Mouse (Mus musculus) hindbrain, embryonic 10.5 days (tissue): ENCODE data around the gene Gm6583. TPM values are rescaled to one million over a fixed set of nuclear protein-coding genes. Genes with fewer than 3 reads are reported as not detected.

Experiments
- DNase-seq: peaks from one replicate; pipeline ENCODE4 v3.0.0-alpha.2; 2017; ENCODE audit warnings: low spot score
- H3K27ac ChIP-seq: fragments of 300-500 bp; sonication (generic); 2 replicates; pipeline ENCODE4 v1.5.1; 2016; ENCODE audit warnings: mild to moderate bottlenecking, moderate library complexity
- H3K27me3 ChIP-seq: fragments of 300-500 bp; sonication (generic); 2 replicates; pipeline ENCODE4 v1.6.1; 2016; ENCODE audit warnings: mild to moderate bottlenecking; ENCODE audit not compliant: poor library complexity, insufficient read depth, severe bottlenecking
- H3K36me3 ChIP-seq: fragments of 300-500 bp; sonication (generic); 2 replicates; pipeline ENCODE4 v1.6.1; 2016; ENCODE audit warnings: mild to moderate bottlenecking, moderate library complexity
- H3K4me1 ChIP-seq: fragments of 300-500 bp; sonication (generic); replicated peaks from 2 replicates; pipeline ENCODE4 v1.6.1; 2016; ENCODE audit warnings: mild to moderate bottlenecking
- H3K4me3 ChIP-seq: fragments of 300-500 bp; sonication (generic); 2 replicates; pipeline ENCODE4 v1.5.1; 2016; ENCODE audit warnings: mild to moderate bottlenecking, moderate library complexity
- H3K9me3 ChIP-seq: fragments of 300-500 bp; sonication (generic); 2 replicates; pipeline ENCODE4 v1.6.1; 2016; ENCODE audit warnings: mild to moderate bottlenecking, moderate library complexity
- WGBS: fragments of 180-500 bp; shearing (Covaris S2); methylation state at CpG from one replicate; pipeline ENCODE4 v1.1.7; 2016; 5-methylcytosine and 5-hydroxymethylcytosine counted together
- polyA plus RNA-seq: library from polyadenylated mRNA; unstranded; fragments of >200 nt; fragmentation: Nextera tagmentation; extraction: Ambion mirVana; gene quantifications from 2 replicates; pipeline ENCODE4 v1.2.1, GENCODE M21; 2016

Gene Gm6583
- polyA plus RNA-seq, 1 experiment from 2014 or later: 0.30 TPM

DNA sequence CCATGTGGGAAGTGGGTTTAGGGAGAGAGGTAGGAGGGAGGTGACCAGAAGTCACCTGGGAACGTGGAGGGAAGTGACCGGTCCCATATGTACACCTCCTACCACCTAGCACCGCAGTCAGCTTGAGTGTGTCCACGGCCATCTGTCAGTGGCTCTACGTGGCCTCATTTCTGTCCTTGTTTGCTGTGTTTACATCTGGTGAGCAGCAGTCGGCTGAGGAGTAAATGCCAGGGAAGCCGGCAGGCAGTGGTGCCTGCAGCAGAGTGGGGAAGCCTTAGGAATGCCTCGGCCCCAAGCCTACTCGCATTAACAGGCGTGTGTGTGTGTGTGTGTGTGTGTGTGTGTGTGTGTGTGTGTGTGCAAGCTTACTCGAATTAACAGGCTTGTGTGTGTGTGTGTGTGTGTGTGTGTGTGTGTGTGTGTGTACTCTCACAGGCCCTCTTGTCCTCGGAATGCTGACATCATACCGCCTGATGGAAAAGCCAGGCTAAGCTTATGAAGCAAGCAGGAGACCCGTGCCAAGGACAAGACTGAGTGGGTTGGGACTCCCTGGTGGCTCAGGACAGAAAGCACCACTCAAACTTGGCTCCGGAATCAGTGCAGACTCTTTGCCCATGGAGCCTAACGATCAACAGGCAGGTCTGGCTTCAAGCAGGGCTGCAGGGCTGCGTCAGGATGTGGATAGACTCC lies 27.0 kb upstream of the Gm6583 start:
- DNase-seq: no peak
- Histone ChIP-seq H3K36me3 (peaks cover 68% of the 10 kb centered on the region), H3K4me3 (no peak overlapping the region), H3K4me1 (peaks cover 18% of the 10 kb centered on the region), H3K27ac (no peak overlapping the region), H3K9me3 (no peaks in the 10 kb centered on the region), H3K27me3 (no peaks in the 10 kb centered on the region)
- WGBS: 73% methylated on average over 17 of the region's 17 CpGs

DNA sequence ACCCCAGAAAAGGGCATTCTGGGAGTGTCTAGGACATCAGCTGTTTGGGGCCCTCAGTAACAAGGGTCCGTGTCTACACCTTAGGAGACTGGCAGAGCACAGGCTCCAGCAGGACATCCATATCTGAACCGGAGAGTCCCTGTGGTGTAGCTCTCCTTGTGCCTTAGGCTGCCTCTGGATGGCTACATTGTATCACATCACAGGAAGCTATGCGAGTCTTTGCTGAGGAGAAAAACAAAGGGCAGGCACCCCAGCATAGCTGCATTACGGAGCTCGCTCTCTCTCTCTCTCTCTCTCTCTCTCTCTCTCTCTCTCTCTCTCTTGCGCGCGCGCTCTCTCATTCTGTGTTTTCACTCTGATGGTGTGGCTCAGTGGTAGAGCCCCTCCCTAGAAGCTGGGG lies 26.2 kb upstream of the Gm6583 start:
- 67% methylated on average over 9 of the region's 9 CpGs for WGBS
- H3K9me3 ChIP-seq: no peaks in the 10 kb centered on the region
- peak overlapping the region; percentile 66 for H3K27ac ChIP-seq
- peaks cover 18% of the 10 kb centered on the region for H3K4me1 ChIP-seq
- no peak overlapping the region for H3K4me3 ChIP-seq
- DNase-seq: no peak
- H3K36me3 ChIP-seq: peaks cover 68% of the 10 kb centered on the region
- no peaks in the 10 kb centered on the region for H3K27me3 ChIP-seq

DNA sequence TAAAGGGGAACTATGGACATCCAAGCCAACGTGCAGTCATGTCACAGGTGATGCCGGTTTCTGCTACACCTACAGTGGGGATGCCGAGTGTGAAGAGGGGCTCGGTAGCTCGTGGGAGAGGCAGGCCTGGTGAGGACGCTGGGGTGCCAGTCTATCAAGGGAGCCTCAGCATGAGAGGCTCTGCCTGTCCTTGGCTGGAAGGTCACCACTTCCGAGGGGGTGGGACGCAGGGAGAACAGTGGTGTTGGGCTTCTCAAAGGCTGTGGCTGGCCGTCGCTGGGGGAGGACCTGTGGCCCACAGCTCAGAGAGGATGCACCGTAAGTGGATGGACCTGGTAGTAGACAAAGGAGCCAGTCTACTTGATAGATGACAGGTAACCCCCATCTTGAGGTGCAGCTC lies 25.3 kb upstream of the Gm6583 start:
- Histone ChIP-seq H3K27ac (peak overlapping the region; percentile 29; the same call in 1 of the 2 replicates), H3K4me1 (peaks cover 22% of the 10 kb centered on the region), H3K9me3 (no peaks in the 10 kb centered on the region), H3K36me3 (peaks cover 65% of the 10 kb centered on the region), H3K27me3 (no peaks in the 10 kb centered on the region), H3K4me3 (no peak overlapping the region)
- DNase-seq: no peak
- WGBS: 86% methylated on average over 11 of the region's 11 CpGs

DNA sequence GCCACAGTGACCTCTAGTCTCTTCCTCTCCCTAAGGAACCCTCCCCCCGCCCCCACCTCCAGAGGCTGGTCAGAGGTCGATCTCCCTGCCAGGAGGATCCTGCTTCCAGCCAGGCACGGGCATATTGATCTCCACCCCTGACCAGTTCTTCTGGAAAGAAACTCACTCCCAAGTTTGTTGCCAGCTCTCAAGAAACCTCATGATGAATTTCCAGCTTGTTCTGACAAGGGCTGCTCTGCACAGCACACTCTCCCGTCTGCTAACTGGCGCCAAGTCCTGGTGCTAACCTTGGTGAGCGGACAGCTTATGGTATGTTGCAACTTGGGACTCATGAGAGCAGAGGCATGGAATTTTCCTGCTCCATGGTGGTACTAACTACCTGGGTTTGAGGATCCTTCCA lies 22.9 kb upstream of the Gm6583 start:
- WGBS: 76% methylated on average over 6 of the region's 6 CpGs
- Histone ChIP-seq H3K4me1 (peaks cover 38% of the 10 kb centered on the region), H3K4me3 (no peak overlapping the region), H3K9me3 (no peaks in the 10 kb centered on the region), H3K36me3 (peaks cover 72% of the 10 kb centered on the region), H3K27me3 (no peaks in the 10 kb centered on the region), H3K27ac (no peak overlapping the region)
- no peak for DNase-seq

DNA sequence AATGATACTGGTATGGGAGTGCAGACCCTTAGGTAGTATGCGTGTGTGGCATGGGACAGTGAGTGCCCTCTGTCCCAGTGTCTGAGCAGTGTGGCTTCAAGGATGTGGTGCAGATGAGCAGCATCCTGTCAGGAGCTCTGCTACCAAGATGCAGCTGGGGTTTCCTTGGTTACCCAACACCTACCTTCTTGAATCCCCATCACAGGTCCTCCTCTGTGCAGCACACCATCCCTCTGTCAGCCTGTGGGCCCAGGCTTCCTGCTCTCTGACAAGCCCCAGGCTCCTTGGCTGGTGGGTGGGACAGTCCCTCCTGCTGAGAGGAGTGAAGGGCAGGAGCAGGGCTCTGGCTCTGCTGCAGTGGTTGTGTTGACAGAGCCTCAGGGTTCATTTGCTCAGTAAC lies 21.5 kb upstream of the Gm6583 start:
- H3K36me3 ChIP-seq: peaks cover 85% of the 10 kb centered on the region
- no peak overlapping the region for H3K27ac ChIP-seq
- 88% methylated on average over 1 of the region's 1 CpGs for WGBS
- peaks cover 41% of the 10 kb centered on the region for H3K4me1 ChIP-seq
- no peaks in the 10 kb centered on the region for H3K27me3 ChIP-seq
- H3K4me3 ChIP-seq: no peak overlapping the region
- H3K9me3 ChIP-seq: no peaks in the 10 kb centered on the region
- no peak for DNase-seq

DNA sequence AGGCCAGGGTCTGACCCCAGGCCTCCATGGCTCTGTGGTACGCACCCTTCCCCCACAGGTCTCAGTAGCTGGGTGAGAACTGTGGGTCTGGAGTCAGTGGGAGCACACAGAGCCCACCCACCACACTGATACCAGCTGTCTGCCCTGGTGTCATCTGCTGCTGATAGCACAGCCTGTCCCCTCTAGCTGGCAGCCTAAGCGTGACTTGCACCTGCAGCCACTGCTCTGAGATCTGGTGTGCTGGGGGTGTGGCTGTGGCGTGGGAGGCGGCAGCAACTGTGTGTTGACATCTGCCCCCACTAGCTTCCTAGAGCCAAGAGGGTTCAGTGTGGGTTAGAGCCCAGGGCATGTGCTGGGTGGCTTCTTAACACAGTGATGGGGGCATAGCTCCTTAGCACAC lies 20.3 kb upstream of the Gm6583 start:
- Histone ChIP-seq H3K27me3 (no peaks in the 10 kb centered on the region), H3K27ac (no peak overlapping the region), H3K4me1 (peaks cover 41% of the 10 kb centered on the region), H3K4me3 (no peak overlapping the region), H3K9me3 (no peaks in the 10 kb centered on the region), H3K36me3 (peaks cover 84% of the 10 kb centered on the region)
- WGBS: 85% methylated on average over 4 of the region's 4 CpGs
- no peak for DNase-seq

DNA sequence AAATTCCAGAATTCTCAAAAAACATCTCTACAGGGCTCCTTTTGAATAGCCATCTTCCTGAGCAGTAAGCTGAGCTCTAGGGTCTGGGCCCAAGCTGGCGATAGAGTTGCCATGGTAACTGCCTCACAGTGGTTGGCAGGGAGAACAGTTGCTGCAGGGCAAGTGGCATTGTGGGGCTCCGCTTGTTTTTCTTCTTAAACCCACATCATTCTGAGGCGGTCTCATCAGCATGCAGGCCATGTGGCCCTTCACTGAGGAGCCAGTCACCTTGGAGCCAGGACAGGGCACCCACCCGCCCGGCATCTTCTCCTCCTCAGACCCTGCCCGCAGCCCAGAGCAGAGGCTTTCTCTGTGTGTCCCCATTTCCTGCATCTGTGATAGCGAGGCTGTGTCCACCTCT lies 16.1 kb upstream of the Gm6583 start:
- Histone ChIP-seq H3K36me3 (peaks cover 84% of the 10 kb centered on the region), H3K4me1 (peaks cover 68% of the 10 kb centered on the region), H3K4me3 (no peak overlapping the region), H3K27me3 (peaks cover 23% of the 10 kb centered on the region; the same call in 1 of the 2 replicates), H3K9me3 (no peaks in the 10 kb centered on the region), H3K27ac (peak overlapping the region; percentile 78)
- WGBS: 25% methylated on average over 7 of the region's 7 CpGs
- peak; percentile 72 for DNase-seq

DNA sequence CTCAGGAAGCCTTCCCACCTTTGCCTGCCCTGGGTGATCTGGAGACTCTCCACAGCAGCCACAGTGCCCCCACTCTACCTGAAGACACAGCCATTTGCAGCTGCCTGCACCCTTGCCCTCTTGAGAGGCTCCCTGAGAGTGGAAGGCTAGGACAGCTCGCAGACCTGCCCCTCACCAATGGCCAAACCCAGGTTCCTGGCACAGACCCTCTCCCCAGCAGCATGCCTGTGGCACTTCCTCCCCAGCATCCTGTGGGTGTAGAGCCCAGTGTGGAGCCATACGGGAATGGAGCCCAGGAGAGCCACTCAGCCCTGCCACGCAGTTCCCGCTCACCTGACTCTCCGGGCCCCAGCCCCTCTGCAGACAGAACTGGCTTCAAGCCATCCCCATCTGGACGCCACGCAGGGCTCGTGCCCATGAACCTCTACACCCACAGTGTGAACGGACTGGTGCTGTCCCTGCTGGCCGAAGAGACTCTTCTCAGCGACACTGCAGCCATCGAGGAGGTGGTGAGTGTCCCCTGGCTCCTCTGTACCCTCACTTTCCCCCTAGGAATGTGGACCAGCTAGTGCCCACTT lies 14.5 kb upstream of the Gm6583 start:
- peak overlapping the region; percentile 64; the same call in 1 of the 2 replicates for H3K27ac ChIP-seq
- peaks cover 82% of the 10 kb centered on the region for H3K36me3 ChIP-seq

DNA sequence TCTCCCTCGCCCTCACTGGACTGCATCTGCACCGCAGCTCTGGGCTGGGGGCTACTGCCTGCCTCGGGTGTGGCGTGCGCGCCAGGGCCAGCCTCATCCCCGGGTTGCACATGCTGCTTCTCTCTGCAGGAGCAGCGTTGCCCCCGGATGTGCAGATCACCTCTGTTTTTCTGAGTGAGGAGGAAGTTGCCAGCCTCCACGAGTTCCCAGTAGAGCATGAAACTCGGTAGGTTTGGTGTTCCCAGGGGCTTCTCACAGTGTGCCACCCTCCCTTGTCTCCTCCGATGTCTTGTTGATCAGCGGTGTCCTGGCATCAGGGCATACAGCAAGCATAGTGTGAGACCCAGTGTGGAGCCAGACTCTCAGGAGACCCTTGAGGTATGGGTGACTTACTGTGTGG lies 13.5 kb upstream of the Gm6583 start:
- peaks cover 82% of the 10 kb centered on the region for H3K36me3 ChIP-seq
- H3K27me3 ChIP-seq: peaks cover 25% of the 10 kb centered on the region; the same call in 1 of the 2 replicates
- WGBS: 83% methylated on average over 13 of the region's 13 CpGs
- H3K27ac ChIP-seq: peak overlapping the region; percentile 64
- no peak for DNase-seq
- peaks cover 47% of the 10 kb centered on the region for H3K4me1 ChIP-seq
- no peaks in the 10 kb centered on the region for H3K9me3 ChIP-seq
- no peak overlapping the region for H3K4me3 ChIP-seq

More for the DNA sequence above, 14.5 kb upstream of the Gm6583 start:
- DNase-seq: no peak
- Histone ChIP-seq H3K4me1 (peaks cover 55% of the 10 kb centered on the region), H3K9me3 (no peaks in the 10 kb centered on the region), H3K4me3 (no peak overlapping the region), H3K27me3 (peaks cover 25% of the 10 kb centered on the region; the same call in 1 of the 2 replicates)
- 89% methylated on average over 12 of the region's 12 CpGs for WGBS

DNA sequence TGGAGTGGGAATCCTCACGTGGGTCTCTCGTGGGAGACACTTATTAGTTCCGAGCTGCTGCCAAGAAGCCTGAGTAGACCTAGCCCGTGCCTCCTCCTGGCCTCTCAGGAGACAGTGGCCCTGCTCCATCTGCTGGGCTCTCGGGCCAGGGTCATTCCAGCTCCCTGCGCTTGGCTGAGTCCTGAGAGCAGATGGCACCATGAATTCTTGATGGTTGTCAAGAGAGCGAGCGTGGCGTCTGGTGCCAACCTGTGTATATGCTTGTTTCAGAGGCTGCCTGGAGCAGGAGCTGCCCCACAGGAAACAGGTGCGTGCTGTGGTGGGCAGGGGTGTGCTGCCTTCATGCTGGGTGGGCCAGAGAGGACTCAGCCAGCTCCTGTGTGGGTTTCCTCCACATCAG lies 12.8 kb upstream of the Gm6583 start:
- Histone ChIP-seq H3K27me3 (peaks cover 25% of the 10 kb centered on the region; the same call in 1 of the 2 replicates), H3K4me3 (no peak overlapping the region), H3K9me3 (no peaks in the 10 kb centered on the region), H3K27ac (no peak overlapping the region), H3K36me3 (peaks cover 82% of the 10 kb centered on the region), H3K4me1 (peaks cover 47% of the 10 kb centered on the region)
- DNase-seq: no peak
- WGBS: 90% methylated on average over 10 of the region's 10 CpGs

DNA sequence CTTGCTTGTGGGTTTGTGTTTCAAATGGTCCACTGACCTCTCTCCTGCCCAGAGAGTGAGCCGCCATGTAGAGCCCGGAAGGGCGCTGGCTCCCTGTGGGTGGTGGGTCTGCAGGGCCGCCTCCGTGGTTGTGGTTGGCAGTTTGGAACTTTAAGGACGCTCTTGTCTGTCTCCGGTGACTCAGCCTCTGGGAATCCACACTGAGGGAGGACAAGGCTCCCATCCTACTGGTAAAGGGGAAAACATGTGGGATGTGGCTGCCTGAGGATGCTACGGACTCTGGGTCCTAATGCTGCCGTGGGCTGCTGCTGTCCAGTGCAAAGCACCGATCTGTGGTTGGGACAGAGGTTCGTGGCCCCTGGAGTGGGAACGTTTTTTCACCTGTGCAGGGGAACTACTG lies 12.1 kb upstream of the Gm6583 start:
- Histone ChIP-seq H3K27me3 (peaks cover 25% of the 10 kb centered on the region; the same call in 1 of the 2 replicates), H3K27ac (no peak overlapping the region), H3K4me3 (no peak overlapping the region), H3K9me3 (no peaks in the 10 kb centered on the region), H3K4me1 (peaks cover 45% of the 10 kb centered on the region), H3K36me3 (peaks cover 82% of the 10 kb centered on the region)
- no peak for DNase-seq
- WGBS: 90% methylated on average over 12 of the region's 12 CpGs

DNA sequence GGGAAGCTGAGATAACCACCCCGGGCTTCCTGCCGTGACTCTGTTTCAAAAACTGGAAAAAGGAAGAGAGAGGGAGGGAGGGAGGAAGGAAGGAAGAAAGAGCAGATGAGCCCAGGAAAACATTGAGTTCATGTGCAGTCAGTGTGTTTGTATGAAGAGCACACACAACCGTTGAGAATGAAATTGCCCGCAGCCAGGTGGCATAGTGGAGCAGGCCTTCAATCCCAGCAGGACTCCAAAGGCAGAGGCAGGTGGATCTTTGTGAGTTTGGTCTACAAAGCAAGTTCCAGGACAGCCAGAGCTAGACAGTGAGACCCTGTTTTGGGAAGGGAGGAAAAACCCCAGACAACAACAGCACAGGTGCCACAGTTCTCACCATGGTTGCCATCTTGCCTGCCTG lies 11.5 kb upstream of the Gm6583 start:
- Histone ChIP-seq H3K27ac (no peak overlapping the region), H3K4me3 (no peak overlapping the region), H3K36me3 (peaks cover 82% of the 10 kb centered on the region), H3K4me1 (peaks cover 39% of the 10 kb centered on the region), H3K27me3 (peaks cover 25% of the 10 kb centered on the region; the same call in 1 of the 2 replicates), H3K9me3 (no peaks in the 10 kb centered on the region)
- 87% methylated on average over 4 of the region's 4 CpGs for WGBS
- no peak for DNase-seq

DNA sequence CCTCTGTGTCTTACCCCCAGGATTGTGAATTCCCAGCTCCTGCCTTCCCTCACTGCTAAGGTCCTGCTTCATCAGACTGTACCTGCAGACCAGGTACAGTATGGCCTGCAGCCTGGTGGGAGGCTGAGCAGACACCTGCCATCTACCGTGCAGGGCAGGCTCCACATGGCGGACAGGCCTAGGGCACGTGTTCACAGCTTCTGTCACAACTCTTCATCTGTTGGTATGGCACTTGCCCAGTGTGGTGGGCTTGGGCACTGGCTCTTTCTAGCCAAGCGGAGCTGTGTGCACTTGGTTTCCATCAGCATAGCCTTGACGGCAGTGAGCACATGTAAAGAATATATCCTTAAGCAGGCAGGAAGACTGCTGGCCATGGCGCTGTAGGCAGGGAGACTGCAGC lies 11.0 kb upstream of the Gm6583 start:
- H3K27me3 ChIP-seq: peaks cover 25% of the 10 kb centered on the region; the same call in 1 of the 2 replicates
- peaks cover 87% of the 10 kb centered on the region for H3K36me3 ChIP-seq
- no peak overlapping the region for H3K27ac ChIP-seq
- H3K4me3 ChIP-seq: no peak overlapping the region
- peaks cover 34% of the 10 kb centered on the region for H3K4me1 ChIP-seq
- WGBS: 96% methylated on average over 6 of the region's 6 CpGs
- 0 out of 2 replicates have a peak, but pooled peaks cover 2% of the 10 kb centered on the region for H3K9me3 ChIP-seq
- no peak for DNase-seq
